Mouse (Mus musculus): ENCODE results near the gene Atp6v1c2.

GRCm38 (mm10) chr12:17255602-17256001 lies 73.6 kb downstream of the Atp6v1c2 start:
- TF ChIP-seq TBP (IDR thresholded peaks at IDR 0.05; ENCODE audit: low read depth, low read length) (no peak), CTCF (IDR thresholded peaks at IDR 0.05 in 2 of 3, conservative IDR thresholded peaks at IDR 0.05 in 1 of 3; ENCODE audit: control insufficient read depth in 1 of 3, insufficient read depth in 1 of 3, low read depth in 2 of 3, low read length in 3 of 3, poor library complexity in 1 of 3, severe bottlenecking in 1 of 3) (peak; percentile 37 to 53 (median 42); a peak in 5 of 6 replicates), GABPA (IDR thresholded peaks at IDR 0.05; ENCODE audit: low read depth, low read length) (no peak), RCOR1 (IDR thresholded peaks at IDR 0.05; ENCODE audit: low read depth, low read length) (no peak), GATA1 (IDR thresholded peaks at IDR 0.05; ENCODE audit: low read depth, low read length) (no peak)
